Mouse (Mus musculus) forebrain, embryonic 16.5 days (tissue): ENCODE measurements around the gene Pbld2. TPM values are rescaled to one million over a fixed set of nuclear protein-coding genes. Genes with fewer than 3 reads are reported as not detected.

Experiments
- ATAC-seq: fragments of 200-750 bp; cut with Nextera tagmentation; 2 replicates; pipeline ENCODE4 v1.8.0; 2017; ENCODE audit warnings: mild to moderate bottlenecking, moderate library complexity
- H3K27ac ChIP-seq: fragments of 300-500 bp; sonication (generic); 2 replicates; pipeline ENCODE4 v1.5.1; 2014; ENCODE audit warnings: low read length, control low read depth
- H3K27me3 ChIP-seq: fragments of 300-500 bp; sonication (generic); replicated peaks from 2 replicates; pipeline ENCODE4 v1.6.1; 2014; ENCODE audit warnings: low read length; ENCODE audit not compliant: control insufficient read depth, insufficient read depth
- H3K36me3 ChIP-seq: fragments of 300-500 bp; sonication (generic); 2 replicates; pipeline ENCODE4 v1.6.1; 2014; ENCODE audit not compliant: control insufficient read depth, insufficient read depth
- H3K4me1 ChIP-seq: fragments of 300-500 bp; sonication (generic); replicated peaks from 2 replicates; pipeline ENCODE4 v1.6.1; 2014; ENCODE audit warnings: low read length; ENCODE audit not compliant: control insufficient read depth, insufficient read depth
- H3K4me2 ChIP-seq: fragments of 300-500 bp; sonication (generic); 2 replicates; pipeline ENCODE4 v1.6.1; 2014; ENCODE audit warnings: mild to moderate bottlenecking, low read length, control low read depth
- H3K4me3 ChIP-seq: fragments of 300-500 bp; sonication (generic); replicated peaks from 2 replicates; pipeline ENCODE4 v1.5.1; 2014; ENCODE audit warnings: mild to moderate bottlenecking, low read length, control low read depth
- H3K9ac ChIP-seq: fragments of 300-500 bp; sonication (generic); replicated peaks from 2 replicates; pipeline ENCODE4 v1.6.1; 2014; ENCODE audit warnings: low read depth, low read length, control low read depth
- H3K9me3 ChIP-seq: fragments of 300-500 bp; sonication (generic); 2 replicates; pipeline ENCODE4 v1.6.1; 2016; ENCODE audit warnings: low read length; ENCODE audit not compliant: control insufficient read depth
- WGBS: fragments of 180-500 bp; shearing (Covaris S2); extraction: QIAGEN DNeasy Blood & Tissue Kit; methylation state at CpG from one replicate; pipeline ENCODE4 v1.1.7; 2014; 5-methylcytosine and 5-hydroxymethylcytosine counted together
- polyA plus RNA-seq: library from polyadenylated mRNA; unstranded; fragments of >200 nt; fragmentation: Nextera tagmentation; extraction: Ambion mirVana; gene quantifications from 2 replicates; pipeline ENCODE4 v1.2.1, GENCODE M21; 2015

Gene Pbld2
- polyA plus RNA-seq, 1 experiment from 2014 or later, result 1.3 TPM

DNA sequence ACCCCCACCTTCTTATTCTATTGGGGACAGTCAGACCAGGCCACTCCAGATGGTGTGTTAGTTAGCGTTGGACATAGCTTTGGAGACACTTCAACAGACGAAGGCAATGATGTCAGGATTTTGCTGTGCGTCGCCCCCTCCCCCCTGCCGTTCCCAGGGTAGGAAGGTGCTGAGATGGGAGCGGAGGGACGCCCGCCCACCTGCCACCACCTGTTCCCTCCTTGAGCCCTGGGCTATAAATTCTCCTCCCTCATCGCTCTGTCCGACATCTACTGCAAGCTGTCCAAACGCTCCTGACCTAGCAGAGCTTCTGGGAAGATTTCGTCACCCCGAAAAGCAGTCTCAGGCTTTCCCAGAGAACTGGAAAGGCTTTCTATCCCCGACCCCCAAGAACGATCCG, 75.4 kb downstream of the Pbld2 start, which contains the start of gene Atoh7:
Atoh7 (plus strand) TSS at position 131 of the 400 bp plus-strand sequence.
- Histone ChIP-seq H3K4me3 (peak within 1 kb of the TSS; percentile 75), H3K9ac (peak within 1 kb of the TSS; percentile 79), H3K4me1 (peaks cover 11% of the 10 kb centered on the region), H3K4me2 (peak within 1 kb of the TSS; percentile 98), H3K27ac (no peak within 1 kb of the TSS), H3K27me3 (0 out of 2 replicates have a peak, but pooled peaks cover 2% of the 10 kb centered on the region), H3K9me3 (no peaks in the 10 kb centered on the region), H3K36me3 (no peaks in the 10 kb centered on the region)
- no peak for ATAC-seq
- 9% methylated on average over 16 of the region's 16 CpGs for WGBS

GRCm38 (mm10) chr10:63099941-63100562, 75.9 kb downstream of the Pbld2 start:
- Histone ChIP-seq H3K9ac (peak overlapping the region; percentile 79), H3K27ac (no peak overlapping the region), H3K27me3 (0 out of 2 replicates have a peak, but pooled peaks cover 2% of the 10 kb centered on the region)

DNA sequence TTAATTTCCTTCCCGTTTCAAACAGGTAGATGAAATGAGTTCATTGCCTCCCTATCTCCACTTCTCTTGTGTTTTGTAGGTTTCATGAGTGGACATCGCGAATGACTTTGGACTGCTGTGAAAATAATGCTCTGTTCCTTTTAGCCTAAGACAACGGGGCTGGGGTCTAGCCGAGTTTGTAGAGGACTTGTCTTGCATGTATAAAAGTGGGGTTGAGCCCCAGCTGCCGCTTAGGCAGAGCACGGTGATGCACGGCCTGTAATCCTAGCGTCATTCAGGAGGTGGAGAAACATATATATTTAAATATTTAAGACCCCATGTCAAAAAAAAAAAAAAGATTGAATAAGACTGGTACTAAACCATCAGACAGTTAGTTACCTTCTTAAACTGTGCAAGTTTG, 76.5 kb downstream of the Pbld2 start:
- peak overlapping the region; percentile 98 for H3K4me2 ChIP-seq
- H3K9ac ChIP-seq, result peak overlapping the region; percentile 79
- peak; percentile 42; the same call in 1 of the 2 replicates for ATAC-seq
- no peak overlapping the region for H3K27ac ChIP-seq
- H3K9me3 ChIP-seq, result no peaks in the 10 kb centered on the region
- peaks cover 11% of the 10 kb centered on the region for H3K4me1 ChIP-seq
- peak overlapping the region; percentile 75 for H3K4me3 ChIP-seq
- H3K36me3 ChIP-seq, result no peaks in the 10 kb centered on the region
- 6% methylated on average over 9 of the region's 9 CpGs for WGBS
- H3K27me3 ChIP-seq, result 0 out of 2 replicates have a peak, but pooled peaks cover 2% of the 10 kb centered on the region

More at GRCm38 (mm10) chr10:63099941-63100562, 75.9 kb downstream of the Pbld2 start:
- no peaks in the 10 kb centered on the region for H3K9me3 ChIP-seq
- H3K4me2 ChIP-seq, result peak overlapping the region; percentile 98
- H3K4me1 ChIP-seq, result peaks cover 11% of the 10 kb centered on the region
- WGBS, result under 1% methylated on average over 62 of the region's 62 CpGs
- peak overlapping the region; percentile 75 for H3K4me3 ChIP-seq
- peak; percentile 95 for ATAC-seq
- no peaks in the 10 kb centered on the region for H3K36me3 ChIP-seq

Other genes with a start within 250 kb of the Pbld2 start
- 126 and 137 TPM in 2 replicates for gene Ccar1, start 232.0 kb upstream of the Pbld2 start, polyA plus RNA-seq
- gene Tet1, start 115.3 kb upstream of the Pbld2 start, polyA plus RNA-seq, result 40.4 and 41.5 TPM in 2 replicates
- 18.0 and 18.7 TPM in 2 replicates for gene Slc25a16, start 103.7 kb upstream of the Pbld2 start, polyA plus RNA-seq
- 6.6 and 8.8 TPM in 2 replicates for gene Dna2, start 77.3 kb upstream of the Pbld2 start, polyA plus RNA-seq
- 60.5 and 73.0 TPM in 2 replicates for gene Rufy2, start 44.1 kb upstream of the Pbld2 start, polyA plus RNA-seq
- gene Hnrnph3, start 98 bp upstream of the Pbld2 start, polyA plus RNA-seq, result 196 and 205 TPM in 2 replicates
- gene Pbld1, start 35.8 kb downstream of the Pbld2 start, polyA plus RNA-seq, result 0.62 and 0.99 TPM in 2 replicates
- gene Atoh7, start 75.3 kb downstream of the Pbld2 start, polyA plus RNA-seq, result 0.94 and 0.98 TPM in 2 replicates
- 0.14 TPM in 2 replicates for gene Mypn, start 179.6 kb downstream of the Pbld2 start, polyA plus RNA-seq
- gene Herc4, start 219.5 kb downstream of the Pbld2 start, polyA plus RNA-seq, result 33.1 and 37.7 TPM in 2 replicates